Mouse (Mus musculus) heart, embryonic 10.5 days (tissue): Measurements from ENCODE around the gene Slc8a1. TPM values are rescaled to one million over a fixed set of nuclear protein-coding genes. Genes with fewer than 3 reads are reported as not detected.

Source experiments
- DNase-seq: peaks from one replicate; pipeline ENCODE4 v3.0.0-alpha.2; 2017; ENCODE audit warnings: low spot score
- H3K27ac ChIP-seq: fragments of 300-500 bp; sonication (generic); 2 replicates; pipeline ENCODE4 v1.5.1; 2016; ENCODE audit warnings: mild to moderate bottlenecking
- H3K27me3 ChIP-seq: fragments of 300-500 bp; sonication (generic); 2 replicates; pipeline ENCODE4 v1.6.1; 2016; ENCODE audit warnings: mild to moderate bottlenecking; ENCODE audit not compliant: poor library complexity, insufficient read depth, severe bottlenecking
- H3K36me3 ChIP-seq: fragments of 300-500 bp; sonication (generic); 2 replicates; pipeline ENCODE4 v1.6.1; 2016; ENCODE audit warnings: mild to moderate bottlenecking, moderate library complexity
- H3K4me1 ChIP-seq: fragments of 300-500 bp; sonication (generic); 2 replicates; pipeline ENCODE4 v1.6.1; 2016; ENCODE audit warnings: mild to moderate bottlenecking
- H3K4me3 ChIP-seq: fragments of 300-500 bp; sonication (generic); 2 replicates; pipeline ENCODE4 v1.5.1; 2016; ENCODE audit warnings: mild to moderate bottlenecking, moderate library complexity
- H3K9me3 ChIP-seq: fragments of 300-500 bp; sonication (generic); 2 replicates; pipeline ENCODE4 v1.6.1; 2016; ENCODE audit warnings: mild to moderate bottlenecking, moderate library complexity
- WGBS: fragments of 180-500 bp; shearing (Covaris S2); methylation state at CpG from one replicate; pipeline ENCODE4 v1.1.7; 2016; 5-methylcytosine and 5-hydroxymethylcytosine counted together
- polyA plus RNA-seq: library from polyadenylated mRNA; unstranded; fragments of >200 nt; fragmentation: Nextera tagmentation; extraction: Ambion mirVana; gene quantifications from 2 replicates; pipeline ENCODE4 v1.2.1, GENCODE M21; 2016

The Slc8a1 gene
- polyA plus RNA-seq, 1 experiment from 2014 or later = 58.1 TPM

DNA sequence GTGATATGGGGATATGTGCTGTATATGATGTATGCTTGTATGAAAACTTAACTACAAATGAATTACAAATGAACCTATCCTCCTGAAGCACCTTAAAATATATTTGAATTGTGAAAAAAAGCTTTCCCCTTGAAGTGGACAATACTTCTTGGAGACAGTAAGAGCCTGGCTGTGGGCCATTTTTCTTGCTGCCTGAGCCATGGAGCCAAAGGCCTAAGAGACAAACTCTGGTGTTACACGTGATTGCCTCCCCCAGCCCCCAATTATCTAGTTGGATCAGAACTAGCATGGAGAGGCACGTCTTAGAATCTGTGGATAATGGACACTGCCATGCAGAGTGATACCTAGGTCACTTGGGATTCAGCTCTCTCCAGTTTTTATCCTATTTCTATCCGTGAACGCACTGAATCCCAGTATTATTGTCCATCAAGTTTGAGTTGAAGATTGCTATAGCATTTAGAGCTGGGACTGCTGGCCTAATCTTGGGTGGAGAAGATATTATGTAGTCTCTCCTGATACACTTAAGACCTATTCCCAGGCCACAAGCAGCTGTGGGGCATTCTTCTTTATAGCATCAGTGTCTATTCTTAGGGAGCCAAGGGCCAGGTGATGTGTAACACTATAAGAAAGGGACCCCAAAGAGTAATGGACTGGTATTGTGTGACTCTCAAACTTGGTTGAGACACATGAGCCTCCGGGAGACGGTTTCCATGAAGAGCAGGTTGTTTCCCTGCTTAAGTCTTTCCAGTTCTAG is 321.6 kb downstream of the Slc8a1 start:
- WGBS = 85% methylated on average over 6 of the region's 6 CpGs

GRCm38 (mm10) chr17:81412736-81413135 is 325.4 kb downstream of the Slc8a1 start:
- H3K27me3 ChIP-seq = no peaks in the 10 kb centered on the region
- no peaks in the 10 kb centered on the region for H3K9me3 ChIP-seq
- no peak overlapping the region for H3K27ac ChIP-seq
- DNase-seq = no peak
- H3K36me3 ChIP-seq = peaks cover 43% of the 10 kb centered on the region
- 88% methylated on average over 4 of the region's 4 CpGs for WGBS
- H3K4me3 ChIP-seq = no peak overlapping the region
- no peaks in the 10 kb centered on the region; the same call in 1 of the 2 replicates for H3K4me1 ChIP-seq

More for the DNA sequence above, 321.6 kb downstream of the Slc8a1 start:
- Histone ChIP-seq H3K27ac (no peak overlapping the region), H3K4me3 (no peak overlapping the region), H3K9me3 (no peaks in the 10 kb centered on the region), H3K4me1 (peaks cover 3% of the 10 kb centered on the region; the same call in 1 of the 2 replicates), H3K27me3 (no peaks in the 10 kb centered on the region), H3K36me3 (peaks cover 39% of the 10 kb centered on the region; the same call in 1 of the 2 replicates)
- no peak for DNase-seq

DNA sequence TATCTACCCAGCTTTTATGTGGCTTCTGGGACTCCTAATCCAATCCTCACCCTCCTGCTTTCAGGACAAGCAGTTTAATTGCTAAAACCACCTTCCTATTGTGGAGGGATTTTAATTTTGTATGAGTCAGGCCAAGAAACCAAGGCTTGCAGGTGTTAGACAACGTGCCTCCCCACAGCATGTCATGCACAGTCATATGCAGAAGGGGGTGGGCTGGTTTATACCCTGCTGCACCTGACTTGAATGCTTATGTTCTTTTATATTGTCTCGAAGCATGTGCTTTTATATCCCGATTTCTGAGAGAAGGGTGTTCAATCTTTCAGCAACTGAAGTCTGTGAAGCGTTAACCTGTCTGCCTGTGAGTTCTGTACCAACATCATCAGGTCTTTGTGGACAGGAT is 334.0 kb downstream of the Slc8a1 start:
- Histone ChIP-seq H3K4me3 (no peak overlapping the region), H3K27me3 (no peaks in the 10 kb centered on the region), H3K4me1 (0 out of 2 replicates have a peak, but pooled peaks cover 5% of the 10 kb centered on the region), H3K9me3 (no peaks in the 10 kb centered on the region), H3K36me3 (peaks cover 38% of the 10 kb centered on the region), H3K27ac (no peak overlapping the region)
- DNase-seq = no peak
- 84% methylated on average over 4 of the region's 4 CpGs for WGBS

GRCm38 (mm10) chr17:81403121-81403520 is 335.1 kb downstream of the Slc8a1 start:
- H3K4me3 ChIP-seq = no peak overlapping the region
- H3K27ac ChIP-seq = no peak overlapping the region
- H3K9me3 ChIP-seq = no peaks in the 10 kb centered on the region
- H3K27me3 ChIP-seq = no peaks in the 10 kb centered on the region
- DNase-seq = no peak
- 89% methylated on average over 4 of the region's 4 CpGs for WGBS
- H3K4me1 ChIP-seq = 0 out of 2 replicates have a peak, but pooled peaks cover 5% of the 10 kb centered on the region
- H3K36me3 ChIP-seq = peaks cover 34% of the 10 kb centered on the region

GRCm38 (mm10) chr17:81402636-81403035 is 335.5 kb downstream of the Slc8a1 start:
- Histone ChIP-seq H3K4me1 (0 out of 2 replicates have a peak, but pooled peaks cover 5% of the 10 kb centered on the region), H3K36me3 (peaks cover 29% of the 10 kb centered on the region), H3K27ac (no peak overlapping the region), H3K4me3 (no peak overlapping the region), H3K9me3 (no peaks in the 10 kb centered on the region), H3K27me3 (no peaks in the 10 kb centered on the region)
- no peak for DNase-seq
- 61% methylated on average over 2 of the region's 2 CpGs for WGBS

- Histone ChIP-seq H3K36me3 (peaks cover 26% of the 10 kb centered on the region), H3K4me3 (no peak overlapping the region), H3K27me3 (no peaks in the 10 kb centered on the region), H3K27ac (no peak overlapping the region), H3K4me1 (0 out of 2 replicates have a peak, but pooled peaks cover 5% of the 10 kb centered on the region), H3K9me3 (no peaks in the 10 kb centered on the region)
- DNase-seq = no peak
- WGBS = 76% methylated on average over 5 of the region's 5 CpGs
Measured at GRCm38 (mm10) chr17:81400377-81400776, 337.8 kb downstream of the Slc8a1 start.

DNA sequence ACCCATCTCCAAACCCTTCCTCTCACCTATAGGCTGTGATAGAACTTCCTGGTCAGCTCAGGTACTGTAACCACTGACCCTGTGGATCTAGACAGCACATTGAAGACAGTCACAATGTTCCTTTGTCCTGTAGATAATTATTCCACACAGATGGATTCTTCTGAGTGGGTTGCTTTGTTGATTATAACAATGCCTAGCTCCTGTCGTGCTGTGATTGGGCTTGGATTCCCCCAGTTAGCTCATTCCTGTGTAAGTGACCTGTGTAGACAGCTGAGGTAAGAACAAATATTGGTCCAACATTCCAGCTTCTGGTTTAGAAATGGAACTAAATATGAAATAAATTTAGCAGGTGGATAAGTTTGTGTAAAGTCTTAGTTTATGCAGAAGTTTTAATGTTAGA is 340.7 kb downstream of the Slc8a1 start:
- DNase-seq = no peak
- Histone ChIP-seq H3K36me3 (peaks cover 17% of the 10 kb centered on the region; the same call in 1 of the 2 replicates), H3K9me3 (no peaks in the 10 kb centered on the region), H3K4me3 (no peak overlapping the region), H3K27me3 (no peaks in the 10 kb centered on the region), H3K27ac (no peak overlapping the region), H3K4me1 (no peaks in the 10 kb centered on the region)
- 88% methylated on average over 1 of the region's 1 CpGs for WGBS

GRCm38 (mm10) chr17:81394124-81394523 is 344.1 kb downstream of the Slc8a1 start:
- H3K4me3 ChIP-seq = no peak overlapping the region
- H3K9me3 ChIP-seq = no peaks in the 10 kb centered on the region
- no peak for DNase-seq
- WGBS = 36% methylated on average over 2 of the region's 2 CpGs
- H3K36me3 ChIP-seq = peaks cover 19% of the 10 kb centered on the region; the same call in 1 of the 2 replicates
- no peaks in the 10 kb centered on the region for H3K4me1 ChIP-seq
- H3K27me3 ChIP-seq = no peaks in the 10 kb centered on the region
- H3K27ac ChIP-seq = no peak overlapping the region

GRCm38 (mm10) chr17:81393040-81393439 is 345.1 kb downstream of the Slc8a1 start:
- 79% methylated on average over 4 of the region's 4 CpGs for WGBS
- H3K9me3 ChIP-seq = no peaks in the 10 kb centered on the region
- H3K4me1 ChIP-seq = no peaks in the 10 kb centered on the region
- DNase-seq = no peak
- no peak overlapping the region for H3K4me3 ChIP-seq
- H3K36me3 ChIP-seq = peaks cover 24% of the 10 kb centered on the region
- H3K27me3 ChIP-seq = no peaks in the 10 kb centered on the region
- H3K27ac ChIP-seq = no peak overlapping the region

GRCm38 (mm10) chr17:81391478-81391877 is 346.7 kb downstream of the Slc8a1 start:
- no peaks in the 10 kb centered on the region for H3K9me3 ChIP-seq
- peaks cover 34% of the 10 kb centered on the region for H3K36me3 ChIP-seq
- 92% methylated on average over 7 of the region's 7 CpGs for WGBS
- H3K27me3 ChIP-seq = no peaks in the 10 kb centered on the region
- H3K27ac ChIP-seq = no peak overlapping the region
- H3K4me3 ChIP-seq = no peak overlapping the region
- DNase-seq = no peak
- H3K4me1 ChIP-seq = no peaks in the 10 kb centered on the region

GRCm38 (mm10) chr17:81390790-81391189 is 347.4 kb downstream of the Slc8a1 start:
- Histone ChIP-seq H3K36me3 (peaks cover 34% of the 10 kb centered on the region), H3K27me3 (no peaks in the 10 kb centered on the region), H3K27ac (no peak overlapping the region), H3K4me3 (no peak overlapping the region), H3K9me3 (no peaks in the 10 kb centered on the region), H3K4me1 (no peaks in the 10 kb centered on the region)
- no peak for DNase-seq
- 86% methylated on average over 3 of the region's 3 CpGs for WGBS

DNA sequence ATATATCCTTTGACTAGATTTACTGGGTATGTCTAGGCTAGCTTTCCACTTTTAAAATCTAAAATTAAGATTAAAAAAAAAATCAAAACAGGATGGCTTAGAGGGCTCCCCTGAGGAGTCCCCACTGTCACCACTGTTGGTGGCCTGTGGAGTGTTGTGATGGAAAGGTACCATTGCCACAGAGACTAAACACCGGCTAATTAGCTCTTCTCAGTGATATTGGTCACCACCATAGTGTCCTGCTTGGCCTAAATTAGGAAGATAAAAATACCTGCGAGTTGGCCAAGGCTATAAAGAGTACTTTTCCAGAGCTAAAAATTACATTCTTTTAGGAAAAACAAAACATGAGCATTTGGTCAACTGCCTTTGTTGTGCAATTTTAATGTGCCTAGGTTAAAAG is 352.1 kb downstream of the Slc8a1 start:
- Histone ChIP-seq H3K4me1 (no peaks in the 10 kb centered on the region), H3K9me3 (no peaks in the 10 kb centered on the region), H3K4me3 (no peak overlapping the region), H3K27ac (no peak overlapping the region), H3K36me3 (peaks cover 38% of the 10 kb centered on the region), H3K27me3 (no peaks in the 10 kb centered on the region)
- WGBS = 76% methylated on average over 2 of the region's 2 CpGs
- DNase-seq = no peak

DNA sequence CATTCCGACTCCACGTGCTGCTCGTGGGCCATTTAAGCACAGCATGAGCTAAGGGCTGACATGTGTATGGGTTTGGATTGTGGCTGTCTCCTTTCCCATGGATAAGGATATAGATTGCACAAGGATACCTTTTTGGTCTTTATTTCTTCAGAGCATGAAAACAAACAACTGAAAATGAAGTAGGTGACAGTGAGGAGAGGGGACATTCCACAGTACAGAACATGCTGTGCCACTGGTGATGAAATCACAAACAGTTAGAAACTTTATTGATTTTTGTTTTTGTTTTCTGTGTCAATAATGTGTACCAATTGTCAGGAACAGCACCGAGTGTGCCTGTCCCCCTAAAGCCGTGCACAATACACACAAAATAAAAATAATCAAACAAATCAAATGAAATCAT is 352.7 kb downstream of the Slc8a1 start:
- no peaks in the 10 kb centered on the region for H3K27me3 ChIP-seq
- no peak overlapping the region for H3K4me3 ChIP-seq
- peaks cover 38% of the 10 kb centered on the region for H3K36me3 ChIP-seq
- H3K27ac ChIP-seq = no peak overlapping the region
- H3K9me3 ChIP-seq = no peaks in the 10 kb centered on the region
- no peak for DNase-seq
- H3K4me1 ChIP-seq = no peaks in the 10 kb centered on the region
- 87% methylated on average over 5 of the region's 5 CpGs for WGBS
